Mouse (Mus musculus) bone marrow, adult 2 months (tissue): ENCODE results near the gene Gan. TPM values are rescaled to one million over a fixed set of nuclear protein-coding genes. Genes with fewer than 3 reads are reported as not detected.

Experiments
- H3K27ac ChIP-seq: fragments of 200-500 bp; 2 replicates; pipeline ENCODE4 v1.5.1; 2012; ENCODE audit warnings: low read depth, mild to moderate bottlenecking, control low read depth, inconsistent platforms, low read length; ENCODE audit not compliant: control insufficient read depth, poor library complexity, insufficient read depth
- H3K4me1 ChIP-seq: fragments of 200-500 bp; 2 replicates; pipeline ENCODE4 v1.6.1; 2011; ENCODE audit warnings: low read length; ENCODE audit not compliant: control insufficient read depth, insufficient read depth
- H3K4me3 ChIP-seq: fragments of 200-500 bp; replicated peaks from 2 replicates; pipeline ENCODE3; 2011; ENCODE audit warnings: mild to moderate bottlenecking, low read depth, low read length, control low read depth; ENCODE audit not compliant: control insufficient read depth
- CTCF ChIP-seq: fragments of 200-500 bp; IDR thresholded peaks from 2 replicates; pipeline ENCODE4 v1.5.1; 2011; ENCODE audit warnings: low read length, control low read depth; ENCODE audit not compliant: control insufficient read depth, insufficient read depth
- POLR2A ChIP-seq: fragments of 200-500 bp; IDR thresholded peaks from 2 replicates; pipeline ENCODE4 v1.6.1; 2011; ENCODE audit warnings: low read depth, mild to moderate bottlenecking, control low read depth, low read length, borderline replicate concordance; ENCODE audit not compliant: control insufficient read depth
- WGBS: fragments of 180-500 bp; shearing (Covaris S2); methylation state at CpG from one replicate; pipeline ENCODE4 v1.1.7; 2018; 5-methylcytosine and 5-hydroxymethylcytosine counted together
- polyA plus RNA-seq: library from polyadenylated mRNA; stranded (reverse); fragments of >200 nt; gene quantifications from 2 replicates; pipeline ENCODE4 v1.2.4, GENCODE M21; 2011; ENCODE audit warnings: low replicate concordance; ENCODE audit not compliant: missing spikeins, insufficient read depth, insufficient read length

The Gan gene
- polyA plus RNA-seq, 1 experiment = 3.1 TPM

DNA sequence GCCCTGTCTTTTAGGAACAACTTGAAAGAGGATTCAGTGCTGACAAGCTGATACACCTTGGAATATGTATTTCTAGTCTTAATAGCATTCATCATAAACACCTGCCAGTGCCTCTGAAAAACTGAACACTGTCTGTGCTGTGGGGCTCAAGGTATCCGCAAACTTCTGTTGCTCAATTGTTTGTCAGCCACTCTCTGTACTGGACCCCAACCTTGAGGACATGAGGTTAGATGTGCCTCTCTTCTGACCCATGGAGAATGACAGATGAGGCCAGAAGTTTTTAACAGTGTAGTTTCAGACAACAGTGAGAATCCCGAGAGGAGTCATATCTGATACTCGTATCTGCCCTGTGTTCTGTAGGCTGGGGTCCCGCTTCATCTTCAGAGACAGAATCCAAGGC lies 7.6 kb downstream of the Gan start:
- H3K4me1 ChIP-seq = no peaks in the 10 kb centered on the region; the same call in 1 of the 2 replicates
- no peak overlapping the region for H3K27ac ChIP-seq
- H3K4me3 ChIP-seq = no peak overlapping the region
- no peak for TF ChIP-seq POLR2A
- TF ChIP-seq CTCF = no peak
- WGBS = 90% methylated on average over 4 of the region's 4 CpGs

DNA sequence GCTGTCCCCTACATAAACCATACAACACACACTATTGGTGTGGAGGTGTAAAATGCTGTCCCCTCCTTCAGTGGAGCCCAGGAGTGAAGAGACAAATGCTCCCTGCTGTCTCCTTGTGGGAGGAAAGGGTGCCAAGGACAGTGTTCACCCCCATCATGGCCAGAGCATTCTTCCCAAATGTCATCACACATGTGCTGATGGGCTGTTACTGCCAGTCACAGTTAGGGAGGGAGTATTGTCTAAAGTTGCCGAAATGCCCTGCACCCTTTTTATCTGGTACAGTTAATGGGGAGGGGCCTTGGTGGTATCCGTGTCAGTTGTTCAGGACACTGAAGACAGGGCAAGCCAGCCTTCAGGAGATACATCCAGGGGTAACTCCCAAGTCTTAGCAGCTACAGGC lies 8.6 kb downstream of the Gan start:
- TF ChIP-seq POLR2A (no peak), CTCF (no peak)
- Histone ChIP-seq H3K27ac (no peak overlapping the region), H3K4me1 (no peaks in the 10 kb centered on the region), H3K4me3 (no peak overlapping the region)
- WGBS = 89% methylated on average over 2 of the region's 2 CpGs

DNA sequence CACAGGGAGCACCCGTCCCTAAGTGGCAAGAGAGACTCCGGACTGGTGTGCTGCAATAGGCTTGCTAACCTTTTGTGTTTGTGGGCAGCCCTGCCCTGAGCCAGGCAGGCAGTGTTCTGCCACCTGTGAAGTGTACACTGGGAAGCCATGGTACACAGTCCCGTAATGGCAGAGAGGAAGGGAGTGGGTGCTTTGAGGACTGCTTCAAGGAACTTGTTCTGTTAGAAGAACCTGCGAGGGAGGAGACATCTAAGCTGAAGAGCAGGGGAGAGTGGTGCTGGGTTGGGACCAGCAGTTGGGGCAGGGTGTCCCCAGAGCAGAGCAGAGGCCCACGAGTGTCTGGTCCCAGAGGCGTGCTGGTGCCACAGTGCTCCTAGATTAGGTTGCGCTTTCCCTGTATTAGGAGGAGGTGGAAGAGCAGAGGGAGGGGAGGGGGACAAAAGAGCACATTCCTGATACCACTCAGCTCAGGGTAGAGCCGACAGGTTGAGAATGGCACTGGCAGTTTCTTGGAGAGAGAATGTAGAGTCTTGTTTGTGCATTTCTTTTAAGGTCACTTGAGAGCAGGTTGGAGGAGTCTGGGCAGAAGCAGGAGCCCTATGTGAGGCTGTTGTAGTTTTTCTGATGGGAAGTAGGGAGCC lies 9.4 kb downstream of the Gan start:
- H3K4me1 ChIP-seq = no peaks in the 10 kb centered on the region
- no peak overlapping the region for H3K4me3 ChIP-seq
- TF ChIP-seq CTCF (no peak), POLR2A (no peak)
- H3K27ac ChIP-seq = no peak overlapping the region
- WGBS = 82% methylated on average over 8 of the region's 8 CpGs

DNA sequence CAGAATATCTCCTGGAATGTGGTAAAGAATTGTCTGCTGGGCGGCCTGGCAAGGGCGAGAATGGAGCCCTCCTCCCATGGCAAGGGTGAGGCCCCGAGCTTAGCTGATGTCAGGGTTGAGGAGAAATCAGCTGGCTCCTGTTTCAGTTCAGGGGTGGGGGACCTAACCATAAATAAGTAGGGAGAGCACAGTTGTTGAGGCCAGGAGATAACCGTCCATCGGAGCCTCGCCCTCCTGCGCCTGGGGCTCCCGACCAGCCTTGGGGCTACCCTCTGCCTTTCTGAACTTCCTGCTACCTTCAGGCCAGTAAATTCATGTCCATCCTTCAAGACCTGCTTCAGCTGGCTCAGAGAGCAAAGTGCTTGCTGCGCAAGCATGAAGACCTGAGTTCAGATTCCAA lies 10.4 kb downstream of the Gan start:
- no peak for TF ChIP-seq CTCF
- no peak for TF ChIP-seq POLR2A
- H3K4me1 ChIP-seq = no peaks in the 10 kb centered on the region
- H3K4me3 ChIP-seq = no peak overlapping the region
- WGBS = 68% methylated on average over 9 of the region's 9 CpGs
- H3K27ac ChIP-seq = no peak overlapping the region

DNA sequence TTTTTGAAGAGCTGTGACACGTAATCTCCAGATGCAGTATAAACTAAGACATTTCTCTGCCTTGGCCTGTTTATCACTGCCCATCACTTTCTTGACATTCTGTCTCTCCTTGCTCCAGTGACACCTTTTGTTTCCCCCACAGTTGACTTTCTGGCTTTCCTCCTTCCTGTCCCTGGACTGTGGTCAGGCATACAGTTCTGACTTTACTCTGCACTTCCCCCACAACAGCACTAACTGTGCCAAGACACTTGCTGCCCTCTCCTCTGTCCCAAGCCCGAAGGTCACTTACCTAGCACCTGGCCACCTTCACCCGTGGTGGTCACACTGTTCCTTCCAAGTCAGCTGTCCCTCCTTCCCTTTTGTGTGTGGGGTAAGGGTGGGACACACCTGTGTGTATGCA lies 13.9 kb downstream of the Gan start:
- no peak for TF ChIP-seq POLR2A
- TF ChIP-seq CTCF = no peak
- WGBS = 35% methylated on average over 3 of the region's 3 CpGs
- no peak overlapping the region for H3K27ac ChIP-seq
- no peak overlapping the region for H3K4me3 ChIP-seq
- no peaks in the 10 kb centered on the region for H3K4me1 ChIP-seq

DNA sequence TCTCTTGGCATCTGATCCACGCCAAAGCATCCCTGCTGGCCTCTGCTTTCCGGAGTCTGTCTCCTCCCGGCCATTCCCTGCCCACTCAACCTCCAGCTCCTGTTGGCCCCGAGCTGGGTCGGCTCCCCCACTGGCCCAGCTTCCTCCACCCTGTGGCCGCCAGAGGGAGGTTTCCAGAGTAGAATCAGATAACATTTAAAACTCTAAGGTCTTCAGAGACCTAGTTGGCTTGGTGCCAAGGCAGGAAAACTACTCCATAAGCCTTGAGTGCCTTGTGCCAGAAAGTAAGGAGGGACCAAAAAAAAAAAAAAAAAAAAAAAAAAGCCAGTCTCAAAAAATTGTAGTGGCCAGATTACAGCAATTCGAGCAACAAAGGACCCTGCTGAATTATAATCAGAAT lies 15.0 kb downstream of the Gan start:
- whole genome bisulfite sequencing = 56% methylated on average over 7 of the region's 7 CpGs
- Histone ChIP-seq H3K4me1 (no peaks in the 10 kb centered on the region), H3K4me3 (no peak overlapping the region), H3K27ac (no peak overlapping the region)
- TF ChIP-seq CTCF (no peak), POLR2A (no peak)

DNA sequence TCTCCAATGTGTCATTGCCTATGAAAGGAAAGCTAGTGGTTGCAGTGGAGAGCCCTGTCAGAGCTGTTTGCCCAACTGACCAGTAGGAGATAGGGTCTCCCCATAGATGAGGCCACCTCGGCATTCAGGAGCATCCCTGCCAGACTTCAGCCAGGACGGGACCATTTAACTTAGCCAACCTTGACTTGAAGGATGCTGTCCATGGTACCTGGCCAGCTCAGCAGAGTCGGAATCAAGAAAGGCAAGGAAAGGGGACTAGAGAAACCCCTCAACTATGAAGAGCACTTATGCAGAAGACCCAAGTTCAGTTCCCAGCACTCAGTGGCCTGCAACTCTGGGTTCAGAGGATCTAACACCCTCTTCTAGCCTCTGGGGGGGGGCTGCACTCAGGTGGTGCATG lies 15.8 kb downstream of the Gan start:
- TF ChIP-seq CTCF (no peak), POLR2A (no peak)
- 85% methylated on average over 3 of the region's 3 CpGs for WGBS
- Histone ChIP-seq H3K4me3 (no peak overlapping the region), H3K27ac (no peak overlapping the region), H3K4me1 (no peaks in the 10 kb centered on the region)

DNA sequence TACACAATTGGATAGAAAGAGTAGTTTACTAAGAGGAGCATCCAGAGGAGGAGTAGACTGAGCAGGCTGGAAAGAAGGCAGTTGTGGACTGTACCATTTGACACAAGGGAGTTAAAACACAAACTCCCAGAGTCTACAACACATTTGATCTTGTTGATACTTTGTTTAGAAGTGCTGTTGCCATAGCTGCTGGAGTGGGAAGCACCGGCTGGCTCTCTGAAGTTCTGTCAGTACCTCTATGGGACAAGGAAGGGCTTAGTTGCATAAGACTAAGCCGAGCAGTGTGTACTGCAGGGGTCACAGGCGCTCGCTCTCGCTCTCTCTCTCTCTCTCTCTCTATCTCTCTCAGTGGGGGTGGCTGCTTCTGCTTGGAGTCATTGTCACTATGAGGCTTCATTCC lies 16.6 kb downstream of the Gan start:
- no peak overlapping the region for H3K27ac ChIP-seq
- 83% methylated on average over 5 of the region's 5 CpGs for WGBS
- TF ChIP-seq CTCF (no peak), POLR2A (no peak)
- no peak overlapping the region for H3K4me3 ChIP-seq
- H3K4me1 ChIP-seq = no peaks in the 10 kb centered on the region

DNA sequence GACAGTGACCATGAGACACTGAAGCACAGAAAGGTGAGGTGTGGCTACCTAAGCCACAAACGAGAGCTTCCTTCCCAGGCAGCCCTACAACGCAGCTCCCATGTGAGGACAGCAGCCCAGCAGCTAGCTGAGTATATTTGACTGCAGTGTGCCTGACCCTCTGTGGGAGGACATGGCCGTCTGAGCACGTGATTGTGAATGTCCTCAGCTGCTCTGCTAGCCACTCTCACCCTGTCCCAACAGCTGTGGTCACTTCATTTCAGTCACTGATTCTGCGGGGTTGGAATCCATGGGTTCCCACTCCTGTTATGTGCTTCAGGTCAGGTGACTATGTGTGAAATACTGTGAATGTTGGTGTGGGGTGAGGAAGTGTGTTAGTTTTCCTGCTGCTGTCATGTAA lies 18.4 kb downstream of the Gan start:
- TF ChIP-seq POLR2A (no peak), CTCF (no peak)
- 79% methylated on average over 5 of the region's 5 CpGs for WGBS

More for the DNA sequence above, 18.4 kb downstream of the Gan start:
- Histone ChIP-seq H3K4me3 (no peak overlapping the region), H3K27ac (no peak overlapping the region), H3K4me1 (no peaks in the 10 kb centered on the region)
